Mouse (Mus musculus): ENCODE data around the gene Cited4. TPM values are rescaled to one million over a fixed set of nuclear protein-coding genes. Genes with fewer than 3 reads are reported as not detected.
A peak's percentile ranks its signal among the peaks of the same experiment; 100 is the strongest.

Cited4 gene
- polyA plus RNA-seq, 1 experiment from 2014 or later: 1.4 TPM

DNA sequence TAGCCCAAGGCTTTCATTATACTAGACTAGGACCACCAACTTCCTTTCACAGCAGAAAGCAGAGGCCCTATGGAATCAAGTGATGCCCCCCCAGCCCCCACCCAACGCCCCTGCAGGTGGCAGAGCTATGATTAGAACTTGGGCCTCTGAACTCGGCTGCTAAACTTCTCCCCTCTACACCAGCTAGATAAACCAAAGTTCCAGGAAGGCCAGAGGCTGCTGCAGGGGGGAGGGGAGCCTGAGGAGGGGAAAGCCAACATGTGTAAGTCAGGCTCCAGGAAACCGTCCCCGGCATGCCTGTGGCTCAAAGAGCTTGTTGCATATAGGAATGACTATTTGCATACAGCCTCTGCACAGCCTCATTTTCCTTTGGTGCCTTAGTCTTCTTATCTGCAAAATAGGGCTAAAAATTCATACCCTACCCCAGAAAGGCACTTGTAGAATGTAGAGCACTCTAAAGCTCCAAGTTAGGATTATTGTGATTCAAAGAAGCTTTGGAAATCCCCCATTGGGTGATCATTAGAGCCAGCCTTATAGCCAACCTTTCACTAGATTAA lies 1.1 kb upstream of the Cited4 start:
- Histone ChIP-seq H3K4me1 (replicated peaks) (peaks cover 26% of the 10 kb centered on the region), H3K36me3 (no peaks in the 10 kb centered on the region), H3K4me3 (no peak overlapping the region), H3K4me2 (no peak overlapping the region), H3K27ac (replicated peaks) (no peak overlapping the region), H3K27me3 (peaks cover 50% of the 10 kb centered on the region), H3K9ac (no peak overlapping the region), H3K9me3 (no peaks in the 10 kb centered on the region)
- 24% methylated on average over 4 of the region's 4 CpGs for WGBS
- ATAC-seq (ENCODE audit: low read depth): no peak

DNA sequence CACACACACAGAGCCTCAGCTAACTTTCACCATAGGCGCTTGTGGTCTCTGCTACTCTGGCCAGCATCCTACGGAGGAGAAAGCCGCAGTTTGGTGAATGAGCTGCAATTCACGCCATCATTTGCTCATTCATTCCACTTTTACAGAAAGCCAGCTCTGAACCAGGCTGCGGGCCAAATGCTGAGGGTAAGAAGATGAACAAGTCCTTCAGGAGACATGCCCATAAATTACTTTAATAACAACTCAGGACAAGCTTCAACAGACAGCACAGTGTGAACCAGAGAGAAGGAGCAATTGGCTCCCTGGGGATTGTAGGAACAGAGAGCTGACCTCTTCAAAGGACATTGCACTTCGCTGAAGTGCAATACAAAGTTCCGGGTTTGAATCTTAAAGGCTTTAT lies 590 bp upstream of the Cited4 start:
- H3K9me3 ChIP-seq: no peaks in the 10 kb centered on the region
- H3K27me3 ChIP-seq: peaks cover 56% of the 10 kb centered on the region
- peak; percentile 61 for ATAC-seq (ENCODE audit: low read depth)
- H3K36me3 ChIP-seq: no peaks in the 10 kb centered on the region
- WGBS: 9% methylated on average over 7 of the region's 7 CpGs
- no peak overlapping the region for H3K9ac ChIP-seq
- H3K27ac ChIP-seq (replicated peaks): no peak overlapping the region
- H3K4me2 ChIP-seq: peak overlapping the region; percentile 93
- H3K4me1 ChIP-seq (replicated peaks): peaks cover 26% of the 10 kb centered on the region
- H3K4me3 ChIP-seq: 0 out of 2 replicates have a peak overlapping the region, but pooled peaks have one; percentile 45

DNA sequence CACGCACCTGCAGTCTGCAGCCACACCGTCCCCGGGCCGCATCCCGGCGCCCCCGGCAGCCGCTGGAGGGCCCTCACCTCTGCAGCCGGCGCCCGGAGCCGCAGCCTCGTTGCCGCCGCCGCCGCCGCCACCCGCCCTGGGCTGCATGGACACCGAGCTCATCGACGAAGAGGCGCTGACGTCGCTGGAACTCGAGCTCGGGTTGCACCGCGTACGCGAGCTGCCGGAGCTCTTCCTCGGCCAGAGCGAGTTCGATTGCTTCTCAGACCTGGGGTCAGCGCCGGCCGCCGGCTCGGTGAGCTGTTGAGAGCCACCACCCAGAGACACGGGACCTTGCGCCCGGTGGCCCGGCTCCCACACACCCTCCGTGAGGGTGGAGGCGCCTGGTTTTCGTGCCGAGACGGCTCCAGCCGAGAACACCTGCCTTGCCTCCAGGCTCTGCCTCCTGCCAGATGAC lies 701 bp downstream of the Cited4 start:
- H3K27ac ChIP-seq (replicated peaks): no peak overlapping the region
- peaks cover 26% of the 10 kb centered on the region for H3K4me1 ChIP-seq (replicated peaks)
- no peaks in the 10 kb centered on the region for H3K9me3 ChIP-seq
- H3K9ac ChIP-seq: peak overlapping the region; percentile 66
- H3K4me2 ChIP-seq: peak overlapping the region; percentile 93
- peaks cover 59% of the 10 kb centered on the region for H3K27me3 ChIP-seq
- peak overlapping the region; percentile 45 for H3K4me3 ChIP-seq
- no peaks in the 10 kb centered on the region for H3K36me3 ChIP-seq
- ATAC-seq (ENCODE audit: low read depth): peak; percentile 64
- 0% methylated on average over 45 of the region's 50 CpGs for WGBS

DNA sequence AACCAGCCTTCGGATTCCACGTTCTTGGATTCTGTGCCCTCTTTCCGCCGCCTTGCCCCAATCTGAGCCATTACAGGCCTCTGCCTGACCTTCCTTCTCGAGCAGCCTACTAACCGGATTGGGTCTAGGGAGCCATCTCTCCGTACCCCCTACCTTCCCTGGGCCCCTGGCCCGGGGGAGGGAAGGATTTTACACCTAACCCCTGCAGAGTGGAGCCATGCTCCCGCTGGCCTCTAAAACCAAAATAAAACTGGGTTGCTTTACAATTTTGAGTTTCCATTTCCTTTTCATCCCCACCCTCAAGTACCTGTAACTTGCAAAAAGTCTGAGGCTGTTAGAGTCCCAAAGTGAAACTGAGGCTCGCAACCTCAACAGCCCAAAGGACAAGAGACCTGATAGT lies 1.2 kb downstream of the Cited4 start:
- H3K4me2 ChIP-seq: peak overlapping the region; percentile 93
- H3K9me3 ChIP-seq: no peaks in the 10 kb centered on the region
- 14% methylated on average over 10 of the region's 10 CpGs for WGBS
- peak overlapping the region; percentile 45 for H3K4me3 ChIP-seq
- H3K27me3 ChIP-seq: peaks cover 60% of the 10 kb centered on the region
- H3K4me1 ChIP-seq (replicated peaks): peaks cover 26% of the 10 kb centered on the region
- no peak overlapping the region for H3K27ac ChIP-seq (replicated peaks)
- no peak for ATAC-seq (ENCODE audit: low read depth)
- H3K9ac ChIP-seq: peak overlapping the region; percentile 66
- no peaks in the 10 kb centered on the region for H3K36me3 ChIP-seq

DNA sequence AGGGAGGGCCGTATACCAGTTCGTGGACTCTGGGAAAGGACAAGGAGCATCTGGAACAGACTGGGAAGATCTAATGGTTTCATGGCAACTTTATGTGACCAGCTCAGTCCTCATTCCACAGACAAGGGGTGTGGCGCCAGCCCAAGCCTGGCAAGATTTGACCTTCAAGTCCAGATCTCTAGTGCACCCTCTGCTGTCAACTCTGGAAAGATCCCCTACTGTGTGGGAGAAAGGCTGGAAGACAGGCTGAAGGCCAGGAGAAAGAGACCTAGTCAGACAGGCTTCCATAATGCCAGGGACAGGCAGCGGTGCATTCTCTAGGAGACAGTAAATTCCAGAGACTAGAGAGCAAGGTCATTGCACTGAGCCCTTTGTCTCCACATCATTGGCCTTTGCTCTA lies 2.2 kb downstream of the Cited4 start:
- H3K27ac ChIP-seq (replicated peaks): no peak overlapping the region
- ATAC-seq (ENCODE audit: low read depth): no peak

DNA sequence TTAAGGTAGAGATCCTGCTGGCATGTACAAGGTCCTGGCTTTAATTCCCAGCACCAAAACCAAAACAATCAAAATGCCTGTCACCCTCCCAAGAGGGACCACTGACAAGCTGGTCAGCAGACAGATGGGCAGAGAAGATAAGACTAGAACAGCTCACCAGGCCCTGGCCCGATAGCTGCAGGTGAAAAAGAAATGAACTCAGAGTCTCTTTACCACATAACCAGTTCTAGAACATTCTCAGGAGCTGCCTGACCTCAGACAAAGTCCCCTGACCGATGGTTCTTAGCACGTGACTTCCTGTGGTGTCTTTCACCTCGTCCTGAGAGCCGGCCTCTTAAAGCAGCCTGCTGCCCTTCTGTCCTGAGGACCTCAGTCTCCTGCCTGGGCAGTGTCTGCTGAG lies 3.2 kb downstream of the Cited4 start:
- no peak for ATAC-seq (ENCODE audit: low read depth)
- Histone ChIP-seq H3K4me3 (no peak overlapping the region), H3K9ac (no peak overlapping the region), H3K4me1 (replicated peaks) (peaks cover 26% of the 10 kb centered on the region), H3K9me3 (no peaks in the 10 kb centered on the region), H3K36me3 (no peaks in the 10 kb centered on the region), H3K27me3 (peaks cover 60% of the 10 kb centered on the region), H3K4me2 (no peak overlapping the region), H3K27ac (replicated peaks) (no peak overlapping the region)
- 82% methylated on average over 5 of the region's 5 CpGs for WGBS

More for the DNA sequence above, 2.2 kb downstream of the Cited4 start:
- WGBS: 88% methylated on average over 4 of the region's 4 CpGs
- Histone ChIP-seq H3K36me3 (no peaks in the 10 kb centered on the region), H3K4me3 (no peak overlapping the region), H3K9me3 (no peaks in the 10 kb centered on the region), H3K4me2 (no peak overlapping the region), H3K4me1 (replicated peaks) (peaks cover 26% of the 10 kb centered on the region), H3K27me3 (peaks cover 60% of the 10 kb centered on the region), H3K9ac (no peak overlapping the region)

DNA sequence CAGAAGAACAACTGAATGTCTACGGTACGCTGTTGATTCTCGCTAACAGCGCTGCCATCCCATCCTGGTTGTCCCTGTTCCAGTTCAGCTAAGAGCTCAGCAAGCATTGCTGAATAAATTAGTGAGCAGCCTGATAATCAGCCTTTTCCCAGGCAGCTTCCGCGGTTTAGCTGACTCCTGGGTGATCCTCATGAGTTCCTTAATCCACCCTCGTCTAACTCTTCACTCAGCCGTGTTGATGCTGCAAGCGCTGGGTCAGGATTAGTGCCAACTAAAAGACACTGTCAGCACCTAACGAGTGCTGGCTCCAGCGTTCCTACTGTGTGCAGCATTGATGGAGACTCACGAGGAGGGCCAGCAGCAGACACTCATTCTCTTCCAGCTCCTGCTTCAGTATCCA lies 4.7 kb downstream of the Cited4 start:
- Histone ChIP-seq H3K4me2 (no peak overlapping the region), H3K27me3 (peaks cover 49% of the 10 kb centered on the region), H3K27ac (replicated peaks) (no peak overlapping the region), H3K36me3 (no peaks in the 10 kb centered on the region), H3K9ac (no peak overlapping the region), H3K4me3 (no peak overlapping the region), H3K4me1 (replicated peaks) (peaks cover 16% of the 10 kb centered on the region), H3K9me3 (no peaks in the 10 kb centered on the region)
- ATAC-seq (ENCODE audit: low read depth): no peak
- 61% methylated on average over 12 of the region's 12 CpGs for WGBS

DNA sequence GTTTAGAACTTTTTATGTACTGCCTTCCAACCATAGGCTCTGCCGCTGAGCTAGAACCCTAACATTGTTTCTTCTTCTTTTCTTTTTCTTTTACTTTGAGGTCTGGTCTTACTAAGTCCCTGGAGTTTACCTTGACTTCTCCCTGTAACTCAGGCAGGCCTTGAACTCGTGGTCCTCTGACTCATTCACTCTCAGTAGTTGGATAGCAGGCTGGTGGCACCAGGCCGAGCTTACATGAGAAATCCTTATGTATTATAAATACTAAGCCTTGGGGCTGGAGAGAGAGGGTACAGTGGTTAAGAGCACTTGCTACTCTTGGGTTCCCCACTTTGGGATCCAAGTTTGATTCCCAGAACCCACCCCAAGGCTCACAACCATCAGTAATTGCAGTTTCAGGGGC lies 7.2 kb downstream of the Cited4 start:
- Histone ChIP-seq H3K4me1 (replicated peaks) (no peaks in the 10 kb centered on the region), H3K9ac (no peak overlapping the region), H3K27me3 (peaks cover 23% of the 10 kb centered on the region)

DNA sequence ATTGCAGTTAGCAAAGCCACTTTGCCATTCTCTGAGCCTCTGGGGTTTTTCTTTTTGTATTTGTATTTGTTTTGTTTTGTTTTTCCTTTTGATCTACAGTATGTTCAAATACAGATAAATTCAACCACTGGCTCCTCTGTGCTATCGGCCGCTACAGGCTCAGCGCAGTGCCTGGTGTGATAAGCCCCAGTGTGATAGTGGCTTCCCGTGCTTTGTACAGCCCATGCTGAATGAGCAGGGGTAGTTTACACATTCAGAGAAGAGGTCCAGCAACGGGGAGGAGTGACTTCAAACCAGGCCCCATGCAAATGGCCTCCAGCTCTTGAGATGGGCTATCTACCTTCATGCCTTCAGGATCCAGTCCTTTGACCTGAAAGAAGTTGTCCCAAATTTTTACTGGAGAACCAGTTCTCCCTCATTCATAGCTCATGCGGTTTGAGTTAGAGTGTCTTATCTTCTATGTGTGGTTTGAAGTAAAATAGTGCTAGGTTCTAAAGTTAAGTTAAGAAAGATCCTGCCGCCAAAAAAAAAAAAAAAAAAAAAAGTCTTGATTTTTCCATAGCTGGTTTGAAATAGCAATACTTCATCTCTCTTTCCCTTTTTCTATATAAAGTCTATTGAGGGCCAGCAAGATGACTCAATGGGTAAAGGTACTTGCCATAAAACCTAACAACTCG lies 8.5 kb downstream of the Cited4 start:
- H3K27ac ChIP-seq (replicated peaks): no peak overlapping the region
- no peak overlapping the region for H3K4me2 ChIP-seq
- H3K4me3 ChIP-seq: no peak overlapping the region
- no peak overlapping the region for H3K9ac ChIP-seq
- WGBS: 81% methylated on average over 8 of the region's 8 CpGs
- no peaks in the 10 kb centered on the region for H3K9me3 ChIP-seq
- no peaks in the 10 kb centered on the region for H3K4me1 ChIP-seq (replicated peaks)
- no peaks in the 10 kb centered on the region for H3K36me3 ChIP-seq
- H3K27me3 ChIP-seq: peaks cover 11% of the 10 kb centered on the region
- no peak for ATAC-seq (ENCODE audit: low read depth)

More for the DNA sequence above, 7.2 kb downstream of the Cited4 start:
- WGBS: 84% methylated on average over 3 of the region's 3 CpGs
- H3K4me2 ChIP-seq: no peak overlapping the region
- H3K27ac ChIP-seq (replicated peaks): no peak overlapping the region
- ATAC-seq (ENCODE audit: low read depth): no peak
- no peak overlapping the region for H3K4me3 ChIP-seq
- H3K36me3 ChIP-seq: no peaks in the 10 kb centered on the region
- H3K9me3 ChIP-seq: no peaks in the 10 kb centered on the region

DNA sequence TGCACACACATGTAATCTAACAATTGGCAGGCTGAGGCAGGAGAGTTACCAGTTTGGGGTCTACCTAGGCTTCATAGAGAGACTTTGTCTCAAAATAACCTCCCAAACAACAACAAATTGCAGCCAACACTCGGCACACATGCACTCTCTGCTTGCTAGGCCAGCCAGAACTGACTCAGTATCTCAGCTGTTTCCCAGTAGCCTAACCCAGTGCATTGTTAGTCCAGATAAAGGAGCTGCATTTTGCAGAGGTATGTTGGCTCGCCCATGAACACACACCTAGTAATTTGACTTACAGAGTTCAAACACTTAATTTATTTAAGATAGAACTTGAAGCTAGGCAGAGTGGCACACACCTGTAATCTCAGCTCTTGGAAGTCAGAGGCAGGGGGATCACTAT lies 9.3 kb downstream of the Cited4 start:
- peaks cover 6% of the 10 kb centered on the region for H3K27me3 ChIP-seq
- no peak for ATAC-seq (ENCODE audit: low read depth)
- WGBS: 61% methylated on average over 2 of the region's 2 CpGs

DNA sequence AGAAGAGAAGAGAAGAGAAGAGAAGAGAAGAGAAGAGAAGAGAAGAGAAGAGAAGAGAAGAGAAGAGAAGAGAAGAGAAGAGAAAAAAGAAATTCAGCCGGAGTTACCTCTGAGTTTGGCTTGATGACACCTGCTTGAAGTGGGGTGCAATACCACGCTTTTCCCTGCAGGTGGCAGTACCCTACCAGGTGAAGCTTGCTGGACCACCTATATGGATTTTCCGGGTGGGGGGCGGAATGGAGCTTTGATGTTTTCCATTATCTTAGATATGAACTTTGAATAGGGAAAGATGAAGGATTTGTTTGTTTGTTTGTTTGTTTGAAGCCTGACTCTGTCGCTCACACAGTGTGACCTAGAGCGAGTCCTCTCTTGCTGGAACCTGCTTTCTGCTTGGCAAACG lies 14.6 kb downstream of the Cited4 start:
- ATAC-seq (ENCODE audit: low read depth): no peak
- Histone ChIP-seq H3K27ac (replicated peaks) (no peak overlapping the region), H3K27me3 (peaks cover 6% of the 10 kb centered on the region; the same call in 1 of the 2 replicates), H3K36me3 (no peaks in the 10 kb centered on the region), H3K9me3 (no peaks in the 10 kb centered on the region), H3K4me2 (no peak overlapping the region), H3K4me3 (no peak overlapping the region), H3K9ac (no peak overlapping the region), H3K4me1 (replicated peaks) (no peaks in the 10 kb centered on the region)
- 56% methylated on average over 7 of the region's 7 CpGs for WGBS

More for the DNA sequence above, 9.3 kb downstream of the Cited4 start:
- Histone ChIP-seq H3K9me3 (no peaks in the 10 kb centered on the region), H3K4me2 (no peak overlapping the region), H3K4me1 (replicated peaks) (no peaks in the 10 kb centered on the region), H3K27ac (replicated peaks) (no peak overlapping the region), H3K9ac (no peak overlapping the region), H3K4me3 (no peak overlapping the region), H3K36me3 (no peaks in the 10 kb centered on the region)

DNA sequence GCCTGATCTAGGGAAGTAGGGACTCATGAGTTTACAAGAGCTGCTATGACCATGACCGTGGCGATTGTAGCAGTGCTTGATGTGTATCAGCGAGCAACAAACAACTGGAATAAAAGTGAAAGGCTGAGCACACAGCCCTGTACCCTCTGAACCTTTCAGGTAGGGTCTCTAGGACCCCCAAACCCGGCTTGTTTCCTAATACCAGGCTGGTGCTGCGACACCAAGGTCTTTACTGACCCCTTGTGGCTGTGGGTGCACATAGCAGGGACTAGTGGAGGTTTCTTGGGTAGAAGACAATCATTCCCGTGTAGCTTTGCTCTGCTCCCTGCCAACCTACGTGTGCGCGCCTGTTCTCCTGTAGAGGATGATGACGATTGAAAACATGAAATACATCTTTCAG lies 15.8 kb downstream of the Cited4 start:
- H3K9me3 ChIP-seq: no peaks in the 10 kb centered on the region
- WGBS: 34% methylated on average over 10 of the region's 10 CpGs
- H3K27ac ChIP-seq (replicated peaks): no peak overlapping the region
- ATAC-seq (ENCODE audit: low read depth): no peak
- H3K4me2 ChIP-seq: no peak overlapping the region
- H3K27me3 ChIP-seq: peaks cover 6% of the 10 kb centered on the region; the same call in 1 of the 2 replicates
- H3K9ac ChIP-seq: no peak overlapping the region
- peaks cover 5% of the 10 kb centered on the region; the same call in 1 of the 2 replicates for H3K4me1 ChIP-seq (replicated peaks)
- no peaks in the 10 kb centered on the region for H3K36me3 ChIP-seq
- no peak overlapping the region for H3K4me3 ChIP-seq
